Mouse (Mus musculus): ENCODE measurements around the gene Spata32. TPM values are rescaled to one million over a fixed set of nuclear protein-coding genes. Genes with fewer than 3 reads are reported as not detected.

The Spata32 gene
- total RNA-seq, 2 experiments from 2014 or later: 1.4 to 2.0 TPM

DNA sequence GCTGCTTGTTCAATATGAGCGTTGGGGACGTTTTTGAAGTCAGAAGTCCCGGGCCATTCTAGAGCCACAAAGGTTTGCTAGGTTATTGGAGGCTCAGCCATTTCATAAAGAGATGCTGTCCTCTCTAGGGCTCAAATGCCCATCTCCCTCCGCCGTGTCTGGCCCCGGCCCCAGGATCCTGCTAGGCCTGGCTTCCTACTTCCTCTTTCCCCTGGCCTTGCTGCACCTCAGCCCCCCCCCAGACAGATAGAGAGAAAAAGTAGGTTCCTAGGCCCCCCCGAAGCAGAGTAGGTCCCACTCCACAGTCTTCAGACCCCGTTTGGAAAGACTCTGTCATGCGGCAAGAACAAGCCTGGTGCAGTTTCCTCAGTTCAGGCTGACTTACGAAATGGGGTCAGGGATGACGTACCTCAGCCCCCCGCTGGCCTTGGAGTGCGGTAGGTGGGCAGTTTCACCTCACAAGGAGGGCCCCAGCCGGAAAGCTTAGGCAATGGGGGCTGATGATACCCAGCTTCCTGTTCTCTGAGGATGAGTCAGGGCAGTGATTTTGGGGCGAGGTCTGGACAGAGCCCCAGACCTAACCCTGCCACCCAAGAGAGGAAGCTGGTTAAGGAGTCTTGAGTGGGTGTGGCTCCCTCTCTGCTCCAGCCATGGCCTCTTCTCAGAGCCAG lies 40.3 kb downstream of the Spata32 start:
- intact Hi-C loops (cut with DNase I): no loop called here
- DNase-seq: no peak

DNA sequence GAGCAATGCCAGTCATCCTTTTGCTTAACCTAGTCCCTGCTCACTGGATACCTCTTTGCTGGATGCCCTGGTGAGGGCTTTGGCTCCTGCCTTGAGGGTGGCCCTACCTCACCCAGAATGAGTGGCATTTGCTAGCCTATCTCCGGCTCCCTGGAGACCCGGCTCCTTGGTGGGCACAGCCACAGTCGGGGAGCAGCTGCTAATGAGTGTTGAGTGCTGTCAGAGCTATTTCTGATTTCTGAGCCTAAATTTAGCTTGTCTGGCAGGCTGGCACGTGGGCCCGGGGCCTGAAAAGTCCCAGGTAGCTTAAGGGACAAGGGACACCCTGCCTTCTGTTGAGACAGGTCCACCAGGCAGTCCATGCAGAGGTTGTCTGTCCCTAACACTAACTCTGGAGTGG lies 41.0 kb downstream of the Spata32 start:
- DNase-seq: no peak
- intact Hi-C loops (cut with DNase I): no loop called here

DNA sequence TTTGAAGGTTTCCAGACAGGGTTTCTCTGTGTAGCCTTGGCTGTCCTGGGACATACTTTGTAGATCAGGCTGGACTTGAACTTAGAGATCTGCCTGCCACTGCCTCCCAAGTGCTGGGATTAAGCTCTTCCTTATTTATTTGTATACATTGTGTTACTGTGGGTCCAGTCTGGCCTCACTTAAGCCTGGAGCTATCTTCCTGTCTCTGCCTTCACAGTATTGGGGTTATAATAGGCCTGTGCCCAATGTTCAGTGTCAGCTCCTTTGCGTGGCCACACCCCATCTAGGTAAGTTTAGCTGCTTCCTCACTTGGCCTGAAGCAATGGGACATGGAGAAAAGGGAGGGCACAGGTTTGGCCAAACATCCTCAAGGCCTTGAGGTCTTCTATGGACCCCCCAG lies 41.7 kb downstream of the Spata32 start:
- no peak for DNase-seq
- intact Hi-C loops (cut with DNase I): no loop called here

DNA sequence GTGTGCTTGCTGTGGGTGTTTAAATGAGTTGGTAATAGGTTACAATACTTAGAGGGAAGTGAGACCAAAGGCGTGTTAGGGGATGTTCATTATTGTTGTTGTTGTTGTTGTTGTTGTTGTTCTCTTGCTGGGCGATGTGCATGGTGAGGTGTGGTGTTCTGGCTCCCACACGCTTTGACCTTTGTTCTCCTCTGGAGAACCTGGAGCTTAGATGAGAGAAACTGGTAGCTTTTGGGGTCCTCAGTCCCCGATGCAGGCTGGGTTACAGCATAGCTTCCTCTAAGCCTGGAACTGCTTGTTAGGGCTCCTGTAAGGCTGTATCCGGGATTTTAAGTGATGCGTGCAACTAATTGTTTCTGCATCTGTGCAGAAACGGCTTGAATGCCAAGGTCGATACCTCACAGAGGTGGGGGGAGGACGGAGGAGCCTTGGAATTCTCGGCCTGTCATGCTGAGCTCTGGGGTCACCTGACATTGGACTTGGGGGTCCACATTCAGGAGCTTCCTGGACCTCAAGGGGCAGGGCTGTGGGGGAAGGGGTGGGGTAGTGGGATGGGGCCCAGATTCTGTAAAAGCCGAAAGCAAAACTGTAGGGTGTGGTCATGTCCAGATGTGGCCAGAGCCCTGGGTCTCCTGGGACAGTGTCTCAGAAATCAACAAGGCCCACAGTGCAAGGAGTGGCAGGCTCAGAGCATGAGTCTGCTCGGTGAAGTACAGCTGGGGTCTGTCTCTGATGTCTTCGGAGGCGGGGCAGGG lies 42.4 kb downstream of the Spata32 start:
- intact Hi-C loops (cut with DNase I): no loop called here
- DNase-seq: no peak

DNA sequence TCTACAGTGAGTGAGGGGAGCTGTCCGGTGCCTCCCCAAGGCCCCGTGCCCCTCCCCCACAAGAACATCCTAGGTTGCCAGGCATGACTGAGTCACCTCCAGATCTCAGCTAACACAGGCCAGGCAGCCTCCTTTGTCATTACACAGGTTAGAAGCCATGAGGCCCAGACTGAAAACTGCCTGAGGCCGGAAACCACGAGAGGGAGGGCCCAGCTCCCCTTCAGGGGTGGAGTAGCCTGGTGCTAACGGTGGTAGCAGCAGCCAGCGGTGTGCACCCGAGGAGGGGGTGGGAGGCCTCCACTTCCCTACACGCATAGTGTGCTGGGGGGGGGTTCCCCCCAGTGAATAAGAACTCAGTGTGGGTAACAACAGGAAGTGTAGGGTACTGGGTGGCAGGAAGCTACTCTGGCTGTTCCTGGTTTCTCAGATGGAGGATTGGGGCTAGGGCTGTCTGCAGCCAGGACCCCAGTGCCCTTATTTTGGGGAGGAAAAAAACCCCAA lies 43.3 kb downstream of the Spata32 start:
- intact Hi-C loops (cut with DNase I): no loop called here
- no peak for DNase-seq

DNA sequence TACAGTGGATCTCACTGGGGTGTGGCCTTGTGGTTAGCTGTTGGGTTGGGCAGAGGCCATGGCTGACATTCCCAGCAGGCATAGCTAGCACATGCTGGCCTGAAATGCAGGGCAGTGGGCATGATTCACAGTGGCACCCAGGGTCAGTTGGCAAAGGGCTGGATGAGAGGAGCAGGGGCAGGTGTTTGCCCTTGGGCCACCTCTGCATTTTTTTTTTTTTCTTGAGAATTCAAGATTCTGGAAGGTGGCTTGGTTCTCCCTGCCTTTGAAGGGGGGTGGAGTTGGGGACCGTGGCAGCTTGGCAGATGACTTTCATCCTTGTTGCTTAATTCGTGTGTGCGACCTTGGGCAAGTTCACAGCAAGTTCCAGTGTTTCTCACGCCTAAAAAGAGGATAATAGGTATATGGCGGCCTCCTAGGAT lies 43.8 kb downstream of the Spata32 start:
- intact Hi-C loops (cut with DNase I): no loop called here
- no peak for DNase-seq

DNA sequence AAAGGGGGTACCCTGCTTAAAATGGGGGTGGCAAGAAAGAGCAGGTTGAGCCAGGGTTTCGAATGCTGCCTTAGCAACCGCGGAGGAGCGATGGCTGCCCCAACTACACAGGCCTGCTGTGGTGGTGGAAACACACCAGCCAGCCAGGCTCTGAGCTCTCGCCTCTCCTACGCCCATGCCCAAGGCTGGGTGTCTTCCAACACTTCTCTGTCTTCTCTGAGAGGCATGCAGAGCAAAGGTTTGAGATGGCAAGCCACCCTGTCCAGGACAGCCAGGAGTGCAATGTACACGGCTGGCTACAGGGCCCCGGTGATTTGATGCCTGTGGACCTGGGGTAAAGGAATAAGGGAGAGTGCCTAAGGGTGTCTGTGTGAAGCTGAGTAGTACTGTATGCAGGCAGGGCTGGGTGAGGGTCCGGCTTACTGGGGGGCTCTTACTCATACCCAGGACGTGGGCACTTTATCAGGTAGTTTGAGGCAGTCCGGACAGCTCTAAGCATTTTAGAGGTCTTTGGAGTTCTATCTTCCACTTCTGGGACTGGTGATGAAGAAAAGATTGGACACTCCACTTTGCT lies 44.4 kb downstream of the Spata32 start:
- intact Hi-C loops (cut with DNase I): no loop called here
- no peak for DNase-seq

DNA sequence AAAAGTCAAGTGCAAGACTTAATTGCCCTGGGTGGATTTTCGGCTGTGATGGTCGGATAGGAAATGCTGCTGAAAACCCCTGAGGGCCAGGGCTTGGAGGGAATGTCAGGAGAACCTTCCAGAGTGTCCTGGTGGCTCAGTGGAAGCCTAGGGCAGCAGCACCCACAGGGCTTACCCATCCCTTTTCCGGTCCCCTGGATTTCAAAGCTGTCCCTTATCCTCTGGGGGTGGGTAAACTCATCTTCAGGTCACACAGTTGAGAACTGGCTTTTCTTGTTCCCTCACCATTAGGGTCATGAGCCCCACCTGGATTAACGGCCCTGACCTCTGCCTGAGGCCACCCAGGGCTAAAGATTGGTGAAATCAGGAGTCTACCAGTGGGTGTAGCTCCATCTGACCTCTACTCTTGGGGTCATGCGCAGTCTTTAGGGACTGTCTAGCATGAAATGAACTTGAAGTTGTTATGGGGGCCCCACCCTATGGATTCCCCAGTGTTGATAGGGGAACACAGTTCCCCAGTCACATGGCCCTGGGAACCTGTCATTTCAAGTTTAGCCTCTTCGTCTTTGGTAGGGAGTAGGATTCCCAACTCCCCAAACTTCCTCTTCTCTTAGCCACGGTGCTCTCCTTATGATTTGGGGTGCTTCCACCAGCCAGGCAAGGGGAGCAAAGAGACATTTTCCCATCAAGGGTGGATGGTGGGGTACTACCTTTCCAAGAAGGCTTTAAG lies 45.0 kb downstream of the Spata32 start:
- intact Hi-C loops (cut with DNase I): no loop called here
- no peak for DNase-seq

DNA sequence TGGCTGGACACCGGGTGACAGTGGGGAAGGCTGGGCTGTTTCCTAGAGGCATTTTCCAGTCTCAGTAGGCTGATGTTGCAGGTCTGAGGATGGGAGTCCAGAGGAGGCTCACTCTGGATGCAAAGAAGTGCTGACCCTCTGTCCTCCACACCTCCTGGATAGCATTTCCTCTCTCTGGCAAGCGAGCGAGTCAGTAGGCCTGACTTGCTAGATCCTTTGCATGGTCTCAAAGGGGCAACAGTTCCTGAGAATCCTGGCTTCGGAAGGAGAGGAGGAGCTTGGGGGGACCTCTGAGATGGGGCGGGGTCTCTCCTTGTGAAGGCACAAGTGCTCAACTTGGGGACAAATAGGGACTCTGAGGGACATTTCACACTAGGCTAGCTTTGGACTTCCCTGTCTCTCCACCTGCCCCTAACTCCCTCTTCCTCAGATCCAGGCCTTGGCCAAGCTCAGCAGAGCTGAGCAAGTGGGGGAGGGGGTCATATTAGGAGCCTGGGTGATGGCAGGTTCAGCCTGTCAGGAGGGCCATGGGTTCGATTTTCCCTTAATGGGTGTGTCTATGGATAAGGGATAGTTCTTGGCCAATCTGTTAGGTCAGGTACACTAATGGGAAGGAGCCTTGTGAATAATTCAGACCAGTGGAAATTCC lies 45.7 kb downstream of the Spata32 start:
- intact Hi-C loops (cut with DNase I): no loop called here
- no peak for DNase-seq

DNA sequence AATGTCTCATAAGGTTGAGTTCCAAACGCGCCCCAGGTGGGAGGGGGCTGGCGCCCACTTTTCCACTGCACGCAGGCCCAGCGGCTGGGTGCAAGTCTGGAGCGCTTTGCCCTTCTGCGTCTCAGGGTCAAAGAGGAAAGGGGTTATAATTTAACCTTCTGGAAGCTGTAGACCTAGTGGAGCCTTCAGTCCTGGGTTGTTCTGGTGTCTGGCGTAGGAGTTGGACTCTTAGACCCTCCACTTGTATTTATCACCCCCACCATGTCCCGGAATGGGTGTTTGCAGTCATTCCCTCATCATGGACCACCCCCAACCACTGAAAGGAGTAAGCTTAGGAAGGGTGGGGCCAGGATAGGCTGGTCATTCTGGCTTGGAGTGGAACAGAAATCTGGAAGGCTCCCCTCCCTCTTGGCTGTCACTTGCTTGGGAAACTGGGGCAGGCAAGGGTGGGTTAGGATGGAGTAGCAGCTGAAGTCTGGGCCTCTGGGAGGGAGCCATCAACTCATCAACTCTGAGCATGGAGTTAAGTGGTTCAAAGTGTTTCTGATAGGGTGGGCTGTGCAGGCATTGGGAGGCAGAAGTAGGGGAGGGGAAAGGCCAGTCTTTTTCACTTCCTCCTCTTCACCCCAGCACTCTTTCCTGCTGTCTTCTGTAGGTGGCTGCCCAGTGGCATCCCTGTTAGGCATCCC lies 46.4 kb downstream of the Spata32 start:
- DNase-seq: no peak
- intact Hi-C loops (cut with DNase I): no loop called here

DNA sequence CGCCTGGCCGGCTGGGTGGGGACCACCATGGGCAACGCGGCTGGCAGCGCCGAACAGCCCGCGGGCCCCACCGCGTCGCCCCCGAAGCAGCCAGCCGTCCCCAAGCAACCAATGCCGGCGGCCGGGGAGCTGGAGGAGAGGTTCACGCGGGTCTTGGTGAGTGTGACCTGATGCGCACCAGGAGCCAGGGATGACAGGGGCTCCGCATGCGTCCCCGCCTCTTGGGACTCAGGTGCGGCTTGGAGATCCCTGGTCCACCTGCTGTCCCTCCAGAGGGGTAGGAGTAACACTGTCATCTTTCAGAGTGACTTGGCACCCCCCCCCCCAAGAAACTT lies 47.0 kb downstream of the Spata32 start:
- DNase-seq: no peak
- intact Hi-C loops (cut with DNase I): no loop called here

DNA sequence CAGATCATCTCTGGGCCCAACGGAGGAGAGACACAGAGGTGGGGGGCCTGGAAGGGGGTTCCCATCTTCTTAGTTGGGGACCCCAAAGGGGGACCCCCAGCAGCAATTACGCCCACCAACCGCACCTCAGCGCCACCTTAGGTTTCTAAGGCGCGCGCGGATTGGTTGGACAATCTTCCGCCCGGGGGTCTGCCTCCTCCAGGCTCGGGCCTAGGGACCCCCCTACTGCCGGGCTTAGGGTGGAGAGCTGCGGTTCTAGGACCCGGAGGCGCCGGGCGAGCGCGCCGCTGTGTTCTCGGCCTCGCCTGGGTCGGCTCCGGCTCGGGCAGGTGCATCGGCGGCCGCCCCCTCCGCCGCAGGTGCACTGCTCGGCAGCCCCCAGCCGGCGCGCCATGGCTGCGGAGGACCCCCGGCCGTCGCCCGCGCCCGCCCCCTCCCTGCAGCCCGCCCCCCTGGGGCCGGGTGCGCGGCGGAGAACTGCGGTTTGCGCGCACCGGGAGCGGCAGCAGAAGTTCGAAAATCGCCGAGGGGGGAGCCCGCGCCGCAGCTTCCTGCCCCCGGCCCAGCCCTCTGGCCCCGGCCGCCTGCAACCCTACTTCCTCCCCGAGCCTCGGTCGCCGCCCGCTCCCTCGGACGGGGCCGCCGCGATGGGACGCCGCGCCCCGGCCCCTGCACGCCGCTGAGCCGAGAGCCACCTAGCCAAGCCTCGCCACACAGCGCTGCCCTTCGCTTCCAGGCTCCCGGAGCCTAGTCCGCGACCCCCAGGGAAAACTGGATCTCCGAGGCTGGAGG lies 47.5 kb downstream of the Spata32 start, which contains the start of gene Fmnl1:
Gene Fmnl1, plus strand, starts transcription at position 614 of the 792 bp plus-strand sequence.
- intact Hi-C loops (cut with DNase I): no loop called here
- peak; percentile 38 for DNase-seq

DNA sequence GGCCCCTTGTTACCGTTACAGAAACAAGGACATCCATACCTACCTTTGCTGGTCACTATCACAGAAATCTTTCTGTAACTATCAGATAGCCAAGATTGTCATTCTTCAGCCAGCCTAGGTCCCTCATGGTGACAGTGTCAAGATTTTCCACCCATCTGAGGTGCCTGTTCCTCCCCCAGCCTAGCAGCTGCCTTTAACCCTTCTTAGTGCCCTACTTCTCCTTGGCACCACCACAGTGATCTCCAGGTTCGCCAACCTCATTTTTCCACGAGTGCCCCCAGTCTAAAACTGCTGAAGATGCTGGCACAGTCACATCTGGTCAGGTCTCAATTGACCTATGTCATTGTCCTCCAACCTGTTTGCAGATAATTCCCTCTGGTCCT lies 48.1 kb downstream of the Spata32 start:
- intact Hi-C loops (cut with DNase I): no loop called here

DNA sequence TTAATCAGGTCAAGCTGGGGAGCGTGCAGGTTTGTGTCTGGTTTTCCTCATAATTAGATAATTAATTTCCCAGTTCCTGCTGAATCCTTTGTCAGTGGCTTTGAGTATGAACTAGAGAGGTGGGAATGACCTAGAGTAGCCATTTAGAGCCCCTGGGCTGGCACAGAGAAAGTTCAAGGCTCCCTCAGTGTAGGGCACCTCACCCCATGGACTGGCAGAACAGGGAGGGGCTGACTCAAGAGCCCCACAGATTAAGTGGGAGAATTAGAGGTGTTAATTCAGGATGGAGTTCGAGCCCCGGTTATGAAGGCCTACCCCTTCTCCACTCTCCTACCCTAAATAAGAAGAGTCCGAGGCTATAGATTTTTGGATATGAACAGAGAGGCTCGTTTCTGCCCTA lies 48.6 kb downstream of the Spata32 start:
- intact Hi-C loops (cut with DNase I): loop anchor here (5.0 kb wide), 1 partner anchor 158 kb away; no protein-coding TSS in a partner anchor
- DNase-seq: no peak

More for the DNA sequence above, 48.1 kb downstream of the Spata32 start:
- DNase-seq: no peak

DNA sequence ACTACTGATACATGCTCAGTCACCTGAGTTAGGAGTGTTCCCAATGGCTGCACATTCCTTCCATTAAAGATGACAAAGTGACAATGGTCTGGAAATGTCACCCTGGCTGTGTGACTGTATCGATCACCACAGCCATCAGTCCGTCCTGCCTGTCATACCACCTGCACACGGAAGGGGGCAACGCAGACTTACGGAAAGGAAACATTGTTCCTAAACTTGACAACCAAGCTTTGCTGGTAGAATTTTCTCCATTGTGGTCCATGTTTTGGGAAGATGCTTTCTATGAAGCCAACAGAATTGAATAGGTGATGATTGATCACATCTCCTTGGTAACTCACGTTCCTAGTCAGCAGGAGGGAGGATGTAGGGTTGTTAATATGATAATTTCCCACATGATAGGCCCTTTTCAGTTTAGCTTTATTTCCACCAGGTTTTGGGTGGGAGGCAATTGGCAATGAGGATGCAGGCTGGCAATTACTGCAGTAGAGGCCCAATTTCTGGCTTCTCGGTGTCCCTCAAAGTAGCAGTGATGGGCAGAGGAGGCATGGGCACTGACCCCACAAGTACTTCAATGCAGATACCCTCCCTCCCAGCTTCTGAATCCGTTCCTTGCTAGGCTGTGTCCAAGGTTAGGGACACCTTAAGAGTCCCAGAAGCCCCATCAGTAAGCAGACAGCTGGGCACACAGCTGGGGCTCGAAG lies 49.4 kb downstream of the Spata32 start:
- intact Hi-C loops (cut with DNase I): loop anchor here (5.0 kb wide), 1 partner anchor 158 kb away; no protein-coding TSS in a partner anchor
- DNase-seq: peak; percentile 69

DNA sequence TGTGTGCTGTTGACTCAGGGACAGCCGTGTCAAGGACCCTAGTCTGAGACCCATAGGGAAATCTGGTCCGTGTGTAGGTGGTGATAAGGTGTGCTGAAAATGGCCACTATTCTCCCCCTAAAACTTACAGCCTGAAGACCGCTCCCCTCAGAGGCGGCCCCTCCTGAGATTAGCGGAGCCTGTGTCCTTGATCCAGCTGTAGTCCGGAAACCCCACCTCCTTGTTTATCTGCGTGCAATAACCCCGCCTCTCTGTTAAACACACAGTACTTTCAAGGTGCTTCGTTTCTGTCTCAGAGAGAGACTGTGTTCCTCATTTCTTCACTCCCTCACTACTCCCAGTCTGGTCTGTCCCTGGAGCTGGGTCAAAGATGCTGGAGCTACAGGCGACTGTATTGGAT lies 53.8 kb downstream of the Spata32 start:
- intact Hi-C loops (cut with DNase I): no loop called here
- no peak for DNase-seq

DNA sequence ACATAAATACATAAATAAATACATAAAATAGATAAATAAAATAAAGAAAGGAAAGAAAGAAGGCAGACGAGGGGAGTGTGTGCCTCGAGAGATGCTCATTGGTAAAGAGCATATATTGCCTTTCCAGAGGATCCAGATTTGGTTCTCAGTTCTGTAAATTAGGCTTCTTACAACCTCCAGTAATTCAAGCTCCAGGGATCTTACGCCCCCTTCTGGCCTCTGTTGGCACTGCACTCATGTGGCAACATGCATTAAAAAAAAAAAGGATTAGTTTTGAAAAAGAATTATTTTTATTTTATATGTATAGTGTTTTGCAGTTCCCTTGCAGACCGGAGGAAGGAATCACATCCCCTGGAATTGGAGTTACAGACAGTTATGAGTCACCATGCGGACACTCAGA lies 56.1 kb downstream of the Spata32 start:
- DNase-seq: no peak
- intact Hi-C loops (cut with DNase I): no loop called here

DNA sequence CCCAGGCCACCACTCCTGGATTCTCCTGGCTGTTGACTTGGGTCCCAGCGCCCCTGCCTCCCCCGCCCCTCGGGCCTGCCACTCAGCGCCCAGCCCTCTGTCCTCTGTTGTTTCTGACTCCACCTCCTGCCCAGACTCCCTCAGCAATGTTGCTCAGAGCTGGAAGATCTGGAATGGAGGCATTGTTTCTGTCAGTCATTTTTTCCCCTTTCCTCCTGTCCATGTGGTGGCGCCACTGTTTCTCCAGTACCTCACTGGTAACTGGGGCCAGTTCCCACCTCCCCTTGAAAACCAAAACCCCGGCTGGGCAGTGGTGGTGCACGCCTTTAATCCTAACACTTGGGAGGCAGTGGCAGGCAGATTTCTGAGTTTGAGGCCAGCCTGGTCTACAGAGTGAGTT lies 56.8 kb downstream of the Spata32 start:
- DNase-seq: no peak
- intact Hi-C loops (cut with DNase I): no loop called here

DNA sequence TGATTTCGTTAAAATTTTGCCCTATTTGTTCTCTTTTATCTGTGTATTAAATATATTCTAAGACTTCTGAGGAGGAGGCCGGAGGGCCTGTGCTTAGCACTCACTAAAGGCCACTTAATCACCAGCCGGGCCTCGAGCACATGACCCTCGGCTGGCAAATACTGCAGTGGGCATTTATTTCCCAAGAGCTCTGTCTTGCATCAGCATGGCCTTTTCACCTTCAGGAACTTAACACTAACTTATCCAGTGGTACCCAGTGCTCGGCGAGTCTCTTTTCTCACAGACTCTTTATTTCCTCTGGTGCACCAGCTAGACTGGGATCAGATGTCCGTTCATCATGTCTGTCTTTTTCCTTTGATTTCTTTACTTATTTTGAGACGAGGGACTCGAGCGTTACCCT lies 57.5 kb downstream of the Spata32 start:
- DNase-seq: no peak
- intact Hi-C loops (cut with DNase I): no loop called here

Measured in left cerebral cortex, postnatal 4 days (tissue).